Mouse (Mus musculus) 416B (cell line): ENCODE results near the gene Pim2.
A peak's percentile ranks its signal among the peaks of the same experiment; 100 is the strongest.

Experiments
- DNase-seq: peaks from one replicate; pipeline ENCODE4 v3.0.0; 2011; ENCODE audit warnings: low read depth

The Pim2 gene

GRCm38 (mm10) chrX:7878007-7878419 lies at the start of gene Pim2:
Pim2 (plus strand) TSS chrX:7878262.
- DNase-seq = peak; percentile 92

GRCm38 (mm10) chrX:7837146-7837545 lies 40.9 kb upstream of the Pim2 start:
- peak; percentile 81 for DNase-seq

GRCm38 (mm10) chrX:7840842-7841162 lies 37.3 kb upstream of the Pim2 start:
- no peak for DNase-seq

GRCm38 (mm10) chrX:7841163-7842162 lies 36.6 kb upstream of the Pim2 start, which contains the start of gene Otud5:
Otud5 (plus strand) TSS chrX:7841364.
- peak; percentile 99 for DNase-seq

- no peak for DNase-seq
Measured at GRCm38 (mm10) chrX:7842318-7842717, 35.7 kb upstream of the Pim2 start.

GRCm38 (mm10) chrX:7847845-7848244 lies 30.2 kb upstream of the Pim2 start:
- DNase-seq = no peak

- DNase-seq = peak; percentile 77
Measured at GRCm38 (mm10) chrX:7854578-7854977, 23.5 kb upstream of the Pim2 start.

- peak; percentile 88 for DNase-seq
Measured at GRCm38 (mm10) chrX:7859191-7859753, 18.8 kb upstream of the Pim2 start.

GRCm38 (mm10) chrX:7863181-7863580 lies 14.9 kb upstream of the Pim2 start:
- no peak for DNase-seq

- DNase-seq = no peak
Measured at GRCm38 (mm10) chrX:7864551-7864950, 13.5 kb upstream of the Pim2 start.

GRCm38 (mm10) chrX:7865343-7865742 lies 12.7 kb upstream of the Pim2 start:
- peak; percentile 54 for DNase-seq

GRCm38 (mm10) chrX:7865786-7866185 lies 12.3 kb upstream of the Pim2 start:
- no peak for DNase-seq

GRCm38 (mm10) chrX:7867141-7867540 lies 10.9 kb upstream of the Pim2 start:
- DNase-seq = no peak

GRCm38 (mm10) chrX:7868506-7868905 lies 9.6 kb upstream of the Pim2 start:
- no peak for DNase-seq

GRCm38 (mm10) chrX:7869826-7870225 lies 8.2 kb upstream of the Pim2 start:
- no peak for DNase-seq

GRCm38 (mm10) chrX:7878495-7878894 lies 433 bp downstream of the Pim2 start:
- no peak for DNase-seq

- DNase-seq = peak; percentile 91
Measured at GRCm38 (mm10) chrX:7879819-7880218, 1.8 kb downstream of the Pim2 start.

- DNase-seq = peak; percentile 95
Measured at GRCm38 (mm10) chrX:7883841-7884567, 5.9 kb downstream of the Pim2 start, which contains the start of gene Slc35a2. Slc35a2 (plus strand) TSS chrX:7884028.

- DNase-seq = peak; percentile 21
Measured at GRCm38 (mm10) chrX:7898211-7898610, 20.1 kb downstream of the Pim2 start.

- peak; percentile 98 for DNase-seq
Measured at GRCm38 (mm10) chrX:7898880-7899874, 21.1 kb downstream of the Pim2 start, which contains the start of the genes Pqbp1 and Timm17b. Pqbp1 (minus strand) TSS chrX:7899269. Timm17b (plus strand) TSS chrX:7899357.

GRCm38 (mm10) chrX:7904441-7904840 lies 26.4 kb downstream of the Pim2 start:
- DNase-seq = no peak
